Mouse (Mus musculus): ENCODE data around the gene Hopx. TPM values are rescaled to one million over a fixed set of nuclear protein-coding genes. Genes with fewer than 3 reads are reported as not detected.

Hopx gene
- 10 to 100 TPM; 67.3 to 87.2 (median 72.1) TPM for total RNA-seq (2022)

DNA sequence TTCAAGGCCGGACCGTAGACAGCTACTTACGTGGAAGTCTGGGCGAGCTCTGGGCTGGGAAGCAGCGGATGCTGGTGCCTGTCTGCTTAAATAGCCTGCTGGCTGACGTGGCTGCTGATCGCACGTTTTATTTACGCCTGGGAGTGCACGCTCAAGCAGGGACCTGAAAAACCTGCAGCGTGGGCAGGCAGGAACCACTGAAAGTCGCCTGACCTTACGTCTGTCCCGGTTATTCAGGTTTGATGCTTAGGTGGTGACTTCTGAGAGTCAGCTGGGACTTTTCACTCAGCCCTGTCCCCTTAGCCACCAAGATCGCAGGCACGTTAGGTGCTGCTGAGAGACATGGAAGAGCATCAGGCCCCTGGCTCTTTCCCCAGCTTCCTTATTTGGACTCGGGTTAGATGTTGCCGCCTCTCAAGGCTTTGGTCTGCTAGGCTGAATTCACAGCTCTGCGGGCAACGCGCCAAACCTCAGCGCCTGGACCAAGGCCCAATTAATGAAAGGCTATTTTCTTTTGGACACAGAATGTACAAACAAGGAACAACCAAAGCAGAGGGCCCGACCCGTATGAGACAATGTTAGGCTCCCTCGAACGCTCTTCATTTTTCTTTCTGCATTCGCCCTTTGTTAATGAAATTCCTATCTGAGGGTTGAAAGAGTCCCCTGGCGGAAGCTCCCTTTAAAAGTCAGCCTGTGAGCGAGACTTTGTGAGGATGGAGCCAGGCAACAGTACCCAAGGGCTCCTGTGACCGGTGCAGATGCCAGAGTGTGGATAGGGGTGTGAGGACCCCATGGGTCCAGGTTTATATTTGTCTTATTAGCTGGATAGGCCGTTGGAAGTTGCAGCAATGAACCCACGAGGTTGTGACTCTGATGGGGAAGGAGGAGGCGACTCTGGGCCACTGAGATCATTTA, at the start of gene Hopx:
Gene Hopx (minus strand): TSS at position 305 of the 915 bp plus-strand sequence.
- peak; percentile 58 to 77 for DNase-seq (ENCODE audit: low spot score in 2 of 2)

DNA sequence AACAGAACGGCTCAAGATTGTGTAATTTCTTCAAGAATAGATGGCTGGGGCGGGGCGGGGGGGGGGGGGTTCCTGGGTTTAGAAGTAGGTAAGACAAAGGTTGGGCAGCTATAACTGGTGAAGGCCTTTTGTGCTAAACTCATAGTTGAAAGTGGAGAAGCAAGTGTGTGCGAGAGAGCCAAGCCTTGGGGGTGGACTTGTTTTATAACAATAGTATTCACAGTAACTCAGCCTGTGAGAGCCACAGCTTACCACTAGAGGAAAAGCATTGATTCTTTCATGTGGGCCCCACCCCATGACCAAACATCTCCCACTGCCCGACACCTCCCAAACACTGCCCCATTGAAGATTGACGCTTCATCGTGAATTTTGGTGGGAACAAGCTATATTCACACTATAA, 48.7 kb upstream of the Hopx start:
- DNase-seq (ENCODE audit: low spot score in 2 of 2): no peak

DNA sequence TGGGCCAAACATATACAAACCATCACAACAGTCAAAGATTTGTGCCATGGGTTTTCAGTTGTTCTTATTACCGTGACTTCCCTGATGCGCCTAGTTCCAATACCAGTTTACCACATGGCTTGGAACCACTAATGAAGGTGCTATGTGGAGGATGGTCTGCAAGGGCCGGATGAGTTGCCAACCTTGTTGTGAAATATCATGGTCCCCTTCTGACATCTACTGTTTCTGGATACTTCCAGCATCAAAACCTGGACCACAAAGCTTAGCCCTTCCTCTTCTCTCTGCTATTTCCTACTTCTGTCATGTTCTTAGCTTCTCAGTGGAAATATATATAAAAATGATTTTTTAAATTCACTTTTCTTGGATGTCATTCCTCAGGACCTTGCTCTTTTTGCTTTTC, 47.6 kb upstream of the Hopx start:
- no peak for DNase-seq (ENCODE audit: low spot score in 2 of 2)

DNA sequence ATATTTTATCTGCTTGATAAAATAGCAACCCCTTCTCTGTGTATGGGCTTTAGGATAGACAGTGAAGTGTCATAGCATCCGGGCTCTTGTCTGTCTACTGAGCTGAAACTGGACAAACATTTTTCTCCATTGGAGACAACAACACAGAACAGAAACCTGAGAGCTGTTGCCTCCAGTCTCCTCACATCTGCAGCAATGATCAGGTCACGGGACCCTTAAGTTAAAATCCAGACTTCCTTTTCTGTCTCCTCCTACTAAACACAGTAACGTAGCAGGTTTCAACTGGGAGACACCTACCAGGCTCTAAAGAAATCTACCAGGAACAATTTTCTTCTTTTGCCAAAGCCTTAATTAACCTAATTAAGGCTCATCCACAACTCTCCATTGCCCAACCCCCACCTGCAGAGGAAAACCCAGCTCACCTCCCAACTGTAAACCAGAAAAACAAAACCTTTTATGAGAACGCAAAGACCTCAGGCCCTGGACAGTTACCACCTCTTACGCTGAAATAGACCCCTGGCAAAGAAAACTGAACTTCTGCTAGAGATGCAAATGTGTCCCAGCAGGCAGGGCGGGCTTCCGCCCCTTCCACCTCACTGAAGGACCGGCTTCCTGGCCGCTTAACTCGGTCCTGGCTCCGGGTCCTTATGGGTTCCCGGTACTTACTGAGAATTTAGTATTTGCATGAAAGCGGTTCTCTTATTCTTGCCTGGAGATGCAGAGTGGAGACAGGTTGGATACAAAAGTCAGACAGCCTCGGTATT, 43.0 kb upstream of the Hopx start:
- no peak for DNase-seq (ENCODE audit: low spot score in 2 of 2)

DNA sequence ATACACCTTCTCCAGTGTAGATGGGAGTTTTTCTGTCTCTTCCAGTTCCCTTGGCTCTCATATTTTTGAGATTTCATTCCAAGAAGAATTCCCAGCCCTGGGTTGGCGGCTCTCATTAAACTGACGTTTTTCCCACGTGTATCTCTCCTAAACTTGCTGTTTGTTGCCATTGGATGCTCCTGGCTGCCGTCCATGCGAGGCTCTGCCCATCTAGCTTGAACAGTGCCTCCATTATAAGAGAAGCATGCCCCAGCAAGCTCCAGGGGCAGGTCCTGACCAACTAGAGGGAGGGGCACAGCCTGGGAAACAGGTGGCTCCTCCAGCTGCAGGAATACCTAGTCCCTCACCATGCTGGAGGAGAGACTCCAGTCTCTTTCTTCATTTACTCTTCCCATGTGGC, 42.0 kb upstream of the Hopx start:
- peak in 1 of 2 experiments; percentile 22 for DNase-seq (ENCODE audit: low spot score in 2 of 2)

DNA sequence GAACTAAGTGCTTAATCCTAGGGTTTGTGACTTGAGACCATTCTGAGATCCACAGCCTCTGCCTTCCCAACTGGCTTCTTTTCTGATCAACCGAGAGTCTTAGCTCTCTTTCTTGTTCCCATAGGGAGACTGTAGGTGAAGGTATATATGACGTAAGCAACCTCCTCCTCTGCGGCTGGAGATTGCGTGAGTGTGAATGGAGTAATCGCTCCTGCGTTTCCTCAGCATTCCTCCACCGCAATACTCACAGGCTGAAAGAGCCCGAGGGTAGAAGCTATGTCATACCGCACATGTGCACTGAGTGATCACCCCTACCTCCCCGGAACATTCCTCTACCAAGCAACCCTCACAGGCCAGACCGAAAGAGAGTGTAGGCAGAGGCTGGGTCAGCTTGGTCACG, 40.6 kb upstream of the Hopx start:
- DNase-seq (ENCODE audit: low spot score in 2 of 2): no peak

DNA sequence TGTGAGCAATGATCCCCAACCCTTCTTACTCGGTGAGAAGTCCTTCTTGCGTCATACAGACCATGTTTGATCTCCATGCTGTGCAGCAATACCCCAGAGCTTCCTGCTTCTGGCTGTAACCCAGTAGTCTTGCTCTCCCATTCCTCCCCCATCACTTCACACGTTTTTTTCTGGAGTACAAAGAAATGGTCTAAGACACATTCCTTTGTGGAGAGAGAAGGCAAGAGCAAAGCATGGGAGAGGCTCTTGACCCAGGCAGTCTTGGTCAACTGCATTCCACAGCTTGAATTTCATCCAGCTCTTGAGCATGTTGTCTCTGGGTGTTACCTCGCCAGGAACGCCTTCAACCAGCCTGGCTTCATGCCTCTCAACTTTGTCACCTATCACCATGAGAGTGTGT, 39.9 kb upstream of the Hopx start:
- no peak for DNase-seq (ENCODE audit: low spot score in 2 of 2)

DNA sequence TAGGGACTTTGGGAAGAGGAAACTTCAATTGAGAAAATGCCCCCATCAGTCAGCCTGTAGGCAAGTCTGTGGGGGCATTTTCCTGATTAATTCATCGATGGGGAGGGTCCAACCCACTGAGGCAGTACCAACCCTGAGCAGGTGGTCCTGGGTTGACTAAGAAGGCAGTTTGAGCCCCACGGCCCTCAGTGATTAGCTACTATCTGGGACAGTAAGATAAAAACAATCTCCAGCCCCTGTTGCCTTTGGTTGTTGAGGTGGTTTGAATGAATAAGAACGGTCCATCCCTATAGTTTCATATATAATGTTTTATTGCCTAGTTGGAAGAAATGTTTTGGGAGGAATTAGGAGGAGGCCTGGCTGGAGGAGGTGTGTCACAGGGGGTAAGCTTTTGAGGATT, 36.8 kb upstream of the Hopx start:
- DNase-seq (ENCODE audit: low spot score in 2 of 2): no peak

DNA sequence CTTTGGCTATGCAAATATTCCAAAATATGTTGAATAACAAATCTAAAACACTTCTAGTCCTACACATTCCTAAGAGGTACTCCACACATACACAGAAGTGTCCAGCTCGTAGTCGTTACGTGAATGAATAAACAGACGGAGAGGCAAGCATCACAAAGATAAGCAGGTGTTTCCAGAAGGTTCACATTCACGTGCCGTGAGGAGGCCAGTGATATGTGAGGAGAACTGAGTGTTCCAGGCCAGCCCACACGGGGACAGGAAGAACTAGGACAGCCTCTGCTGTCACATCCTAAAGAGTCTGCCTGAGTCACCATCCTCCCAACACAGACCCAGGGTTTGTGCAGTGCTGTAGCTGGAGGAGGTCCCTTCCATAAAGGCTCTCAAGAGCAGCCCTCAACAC, 36.2 kb upstream of the Hopx start:
- no peak for DNase-seq (ENCODE audit: low spot score in 2 of 2)

DNA sequence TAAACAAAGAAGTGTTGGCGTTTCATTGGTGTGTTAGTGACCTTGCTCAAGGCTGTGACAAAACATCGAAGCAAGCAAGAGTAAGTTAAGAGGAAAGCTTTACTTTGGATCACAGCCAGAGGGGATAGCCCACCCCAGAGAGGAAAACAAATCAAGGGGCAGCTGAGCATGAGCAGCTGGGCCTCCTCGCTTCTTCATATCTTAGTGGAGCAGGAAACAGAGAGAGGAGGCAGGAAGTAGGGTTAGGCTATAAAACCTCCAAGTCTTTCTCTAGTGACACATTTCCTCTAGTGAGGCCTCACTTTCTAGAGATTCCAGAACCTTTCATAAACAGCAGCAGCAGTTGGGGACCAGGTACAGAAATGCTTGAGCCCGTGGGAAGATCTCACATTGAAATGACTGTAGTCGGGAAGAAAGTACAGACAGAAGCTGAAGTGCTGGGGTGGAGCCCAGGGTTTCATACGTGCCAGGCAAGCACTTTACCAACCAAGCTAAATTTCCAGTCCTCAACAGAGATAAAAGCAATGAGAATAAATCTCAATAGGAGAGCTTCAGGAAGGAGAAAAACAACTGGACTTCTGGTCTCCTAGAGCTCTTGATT, 33.2 kb upstream of the Hopx start:
- DNase-seq (ENCODE audit: low spot score in 2 of 2): no peak

DNA sequence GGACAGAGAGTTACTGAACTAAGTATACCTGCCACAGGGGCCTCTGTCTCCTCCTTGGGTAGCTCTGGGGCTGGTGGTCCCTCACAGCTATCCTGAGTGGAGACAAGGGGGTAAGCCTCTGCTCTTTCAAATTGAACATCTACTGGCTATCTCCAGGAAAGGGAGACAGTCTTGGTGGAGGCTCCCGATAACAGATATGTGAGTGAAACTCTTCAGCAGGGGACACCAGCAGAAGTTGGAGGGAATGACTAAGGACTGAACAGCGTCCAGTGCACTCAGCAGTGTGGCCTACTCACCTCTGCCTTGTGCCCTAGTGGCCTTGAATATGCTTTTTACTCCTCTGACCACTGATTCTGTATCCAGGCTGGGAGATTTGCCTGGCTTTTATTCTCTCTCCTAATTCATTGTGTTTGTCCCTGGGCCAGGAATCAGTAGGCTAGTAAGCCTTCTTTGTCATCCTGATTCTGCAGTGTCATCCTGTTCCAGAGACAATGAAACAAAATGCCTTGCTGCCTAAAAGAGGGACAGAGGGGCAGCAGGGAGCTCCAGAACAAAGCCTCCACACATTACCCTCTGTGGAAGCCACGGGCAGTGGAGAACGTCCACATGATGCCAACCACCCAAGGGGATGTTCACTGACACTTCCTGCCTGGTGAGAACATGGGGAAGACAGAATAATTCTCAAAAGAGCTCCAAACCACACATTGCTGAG, 31.7 kb upstream of the Hopx start:
- peak in 1 of 2 experiments; percentile 17 for DNase-seq (ENCODE audit: low spot score in 2 of 2)

DNA sequence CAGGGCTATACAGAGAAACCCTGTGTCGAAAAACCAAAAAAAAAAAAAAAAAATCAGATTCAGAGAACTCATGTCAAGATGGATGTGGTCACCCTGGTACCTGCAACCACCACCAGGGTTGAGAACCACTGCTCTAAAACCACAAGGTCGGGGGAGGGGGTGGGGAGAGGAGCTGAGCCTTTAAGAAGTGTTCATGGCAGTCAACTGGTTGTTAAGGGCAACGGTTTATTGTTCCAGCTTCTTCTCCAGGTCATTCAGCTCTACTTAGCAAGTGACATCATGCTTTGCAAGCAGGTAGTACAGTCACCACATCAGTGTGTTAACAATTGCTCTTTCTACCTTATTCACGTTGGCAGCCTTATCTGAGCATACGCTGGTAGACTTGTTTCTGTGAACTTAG, 29.7 kb upstream of the Hopx start:
- DNase-seq (ENCODE audit: low spot score in 2 of 2): no peak

DNA sequence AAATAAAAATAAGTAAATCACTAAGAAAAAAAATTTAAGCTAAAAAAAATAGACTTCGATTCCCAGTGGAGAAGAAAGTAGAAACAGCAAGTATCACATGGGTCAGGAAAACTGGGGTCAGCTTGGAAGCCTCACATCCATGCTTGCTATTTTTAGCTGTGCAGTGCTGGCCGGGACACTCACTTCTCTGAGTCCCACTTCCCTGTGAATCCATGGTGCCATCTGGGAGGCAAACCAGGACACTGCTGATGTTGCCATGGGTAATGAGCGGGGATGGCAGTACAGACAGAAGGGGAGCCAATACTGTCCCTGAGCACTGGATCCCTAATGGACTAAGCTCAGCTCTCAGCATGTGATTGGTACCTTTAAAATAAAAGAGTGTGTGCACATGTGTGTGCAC, 28.2 kb upstream of the Hopx start:
- no peak for DNase-seq (ENCODE audit: low spot score in 2 of 2)

DNA sequence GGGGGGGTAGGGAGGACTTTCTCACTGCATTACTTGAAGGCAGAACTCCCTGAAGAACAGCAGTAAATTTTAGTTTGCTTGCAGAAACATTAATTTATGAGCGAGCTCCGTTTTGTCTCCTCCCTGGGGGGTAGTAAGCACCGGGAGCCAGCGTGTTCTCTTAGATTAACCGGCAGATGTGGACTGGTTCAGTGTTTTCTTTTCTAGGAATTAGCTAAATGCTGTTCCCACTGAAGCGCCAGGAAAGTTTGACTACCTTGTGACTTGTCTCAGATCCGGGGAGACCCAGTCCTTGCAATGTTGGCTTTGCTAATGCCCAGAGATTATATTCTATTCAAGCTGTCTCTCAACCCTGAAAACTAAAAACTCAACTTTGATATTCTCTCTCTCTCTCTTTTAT, 26.4 kb upstream of the Hopx start:
- no peak for DNase-seq (ENCODE audit: low spot score in 2 of 2)

DNA sequence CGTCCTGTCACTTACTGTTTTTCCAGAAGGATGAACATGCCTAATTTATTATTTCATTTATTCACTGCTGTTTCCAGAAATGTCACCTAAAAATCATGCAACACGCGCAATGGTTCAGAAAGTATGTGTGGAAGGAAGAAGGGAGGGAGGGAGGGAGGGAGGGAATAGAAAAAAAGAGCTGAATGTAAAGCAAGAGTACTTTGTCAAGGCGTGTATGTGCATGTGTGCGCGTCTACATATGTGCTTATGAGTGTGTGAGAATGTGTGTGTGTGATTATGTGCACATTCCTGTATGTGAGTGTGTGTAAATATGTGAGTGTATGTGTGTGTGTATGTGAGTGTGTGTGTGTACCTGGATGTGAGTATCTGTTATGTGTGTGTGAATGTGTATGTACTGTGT, 25.9 kb upstream of the Hopx start:
- no peak for DNase-seq (ENCODE audit: low spot score in 2 of 2)

DNA sequence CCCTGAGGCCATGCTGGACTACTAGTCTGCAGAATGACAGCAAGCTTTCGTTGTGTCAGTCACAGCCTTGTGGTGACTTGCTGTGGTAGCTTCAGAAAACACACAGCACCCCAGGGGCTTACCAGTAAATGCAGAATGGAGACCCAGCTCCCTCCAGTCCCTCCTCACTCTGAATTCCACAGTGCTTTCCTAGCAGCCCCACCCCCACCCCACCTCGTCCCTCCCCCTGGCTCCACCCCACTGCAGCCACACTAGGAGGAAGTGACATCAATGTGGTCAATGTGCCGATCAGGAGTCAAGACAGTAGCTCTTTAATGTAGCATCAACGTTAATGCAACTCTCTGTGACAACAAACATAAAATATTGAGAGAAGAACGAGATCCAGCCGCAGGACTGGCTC, 25.2 kb upstream of the Hopx start:
- no peak for DNase-seq (ENCODE audit: low spot score in 2 of 2)

DNA sequence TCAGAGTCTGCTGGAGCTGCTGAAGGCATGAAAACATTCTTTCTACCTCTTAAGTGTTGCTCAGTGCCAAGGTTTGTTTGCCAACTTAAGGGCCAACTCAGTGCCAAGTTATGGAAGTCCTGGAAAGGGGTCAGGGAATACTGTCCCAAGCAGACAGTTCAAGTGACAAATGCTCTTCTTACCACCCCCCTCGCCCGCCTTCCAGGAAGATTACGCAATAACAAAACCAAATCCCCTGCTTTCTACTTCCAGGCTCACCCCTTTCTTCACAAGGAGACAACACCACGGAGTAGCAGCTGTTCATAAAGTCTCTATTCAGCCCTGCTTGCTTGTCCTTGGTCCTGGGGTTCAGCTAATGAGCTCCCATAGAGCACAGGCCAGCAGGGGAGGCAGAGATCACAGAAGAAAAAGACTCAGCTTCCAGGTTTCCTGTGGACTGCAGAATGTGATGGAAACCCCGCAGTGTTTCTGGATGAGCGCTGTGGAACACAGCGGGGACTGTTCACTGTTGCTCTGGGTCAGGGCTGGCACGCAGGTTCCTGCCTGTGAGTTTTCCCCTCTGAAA, 22.9 kb upstream of the Hopx start:
- peak in 1 of 2 experiments; percentile 36 for DNase-seq (ENCODE audit: low spot score in 2 of 2)

DNA sequence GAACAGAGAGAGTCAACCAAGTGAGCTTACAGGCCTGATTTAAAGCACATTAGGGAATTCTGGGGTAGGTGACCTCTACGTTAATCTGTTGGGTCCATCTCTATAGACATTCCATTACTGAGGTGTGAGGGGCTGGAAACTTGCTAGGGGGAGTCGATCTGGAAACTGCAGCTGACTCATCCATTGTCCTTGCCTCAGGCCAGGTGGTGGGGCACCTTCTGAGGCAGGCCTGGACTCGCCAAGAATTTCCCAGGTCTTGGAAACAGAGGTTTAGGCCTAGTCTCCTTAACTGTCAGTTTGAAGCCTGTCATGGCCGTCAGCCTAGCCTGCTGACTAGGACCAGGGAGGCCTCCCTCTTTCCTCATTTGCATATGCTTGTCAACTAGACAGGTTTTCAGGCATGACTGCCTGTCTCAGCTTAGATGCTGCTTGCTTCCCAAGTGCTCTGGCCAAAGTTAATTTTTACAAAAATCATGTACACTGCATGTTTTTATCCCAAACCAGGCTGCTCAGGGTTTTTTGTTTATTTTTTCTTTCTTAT, 21.8 kb upstream of the Hopx start:
- DNase-seq (ENCODE audit: low spot score in 2 of 2): no peak

DNA sequence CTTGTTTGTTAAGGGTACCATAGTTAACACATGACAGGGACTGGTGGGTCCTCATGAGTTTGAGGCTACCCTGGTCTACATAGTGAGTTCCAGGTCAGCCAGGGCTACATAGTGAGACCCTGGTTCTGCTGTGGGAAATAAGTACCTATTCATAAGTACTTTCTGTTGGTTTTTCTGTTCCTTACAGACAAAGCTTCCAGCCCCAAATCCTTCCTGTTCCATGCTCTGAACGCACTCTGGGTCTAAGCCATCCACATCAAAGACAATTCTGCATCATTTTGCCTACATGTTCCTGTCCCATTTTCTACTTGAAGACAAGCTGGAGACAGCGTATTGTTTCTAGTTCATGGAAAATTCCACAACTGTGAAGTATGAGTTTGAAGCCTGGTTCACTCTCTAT, 20.0 kb upstream of the Hopx start:
- no peak for DNase-seq (ENCODE audit: low spot score in 2 of 2)

DNA sequence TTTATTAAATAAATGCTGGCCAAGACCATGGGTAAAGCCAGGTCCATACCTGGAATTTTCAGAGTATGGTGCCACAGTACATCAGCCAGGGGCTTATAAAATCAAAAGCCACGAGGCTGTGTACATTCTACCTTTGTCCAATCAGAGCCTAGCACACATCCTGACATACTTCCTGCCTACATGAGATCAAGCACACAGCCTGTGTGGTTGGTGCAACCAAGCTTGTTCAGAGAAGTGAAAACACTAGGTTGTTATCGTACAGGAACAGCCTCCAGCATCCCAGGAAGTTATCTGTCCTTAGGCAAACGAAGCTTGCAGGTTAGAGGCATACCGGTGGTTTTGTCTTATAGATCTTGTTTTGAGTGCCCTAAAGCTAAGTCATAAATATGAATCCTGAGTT, 19.5 kb upstream of the Hopx start:
- no peak for DNase-seq (ENCODE audit: low spot score in 2 of 2)

DNA sequence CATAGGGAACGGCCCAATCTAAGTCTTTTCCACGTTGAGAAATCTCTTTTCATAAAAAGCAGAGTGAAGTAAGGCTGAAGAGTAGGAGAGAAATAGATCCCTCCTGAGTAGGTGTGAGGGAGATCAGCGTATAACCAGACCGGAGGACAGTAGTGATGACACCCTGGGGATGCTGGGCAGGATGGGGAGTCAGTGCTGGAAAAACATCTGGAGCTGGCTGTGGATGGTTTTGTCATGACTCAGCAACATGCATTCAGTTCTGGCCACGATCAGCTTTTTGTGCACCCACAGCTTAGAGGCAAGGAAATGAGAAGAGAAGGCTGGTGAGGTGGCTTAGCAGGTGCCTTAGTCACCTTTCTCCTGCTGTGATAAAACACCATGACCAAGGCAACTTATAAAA, 19.0 kb upstream of the Hopx start:
- DNase-seq (ENCODE audit: low spot score in 2 of 2): no peak

All from layer of hippocampus, adult 8-10 months (tissue).